Mouse (Mus musculus) embryo, embryonic 9.5 days (tissue): ENCODE measurements at regions not wholly inside any gene's neighbourhood (a gene's known extent, or its start where the extent isn't known, plus 50 kb on each side); places are given as distances from the start of the nearest gene placed in this dataset.
A peak's percentile ranks its signal among the peaks of the same experiment; 100 is the strongest.

ENCODE experiments used
- DNase-seq: peaks from one replicate; pipeline ENCODE4 v3.0.0-alpha.2; 2017; ENCODE audit errors: extremely low spot score

- DNase-seq: no peak
Observed at GRCm38 (mm10) chr6:98613030-98613429, 270.5 kb upstream of the Gm765 start.

- no peak for DNase-seq
Observed at GRCm38 (mm10) chr6:98609133-98609532, 266.6 kb upstream of the Gm765 start.

- DNase-seq: no peak
Observed at GRCm38 (mm10) chr6:98606680-98607079, 264.1 kb upstream of the Gm765 start.

- no peak for DNase-seq
Observed at GRCm38 (mm10) chr6:98597612-98598011, 255.1 kb upstream of the Gm765 start.

DNA sequence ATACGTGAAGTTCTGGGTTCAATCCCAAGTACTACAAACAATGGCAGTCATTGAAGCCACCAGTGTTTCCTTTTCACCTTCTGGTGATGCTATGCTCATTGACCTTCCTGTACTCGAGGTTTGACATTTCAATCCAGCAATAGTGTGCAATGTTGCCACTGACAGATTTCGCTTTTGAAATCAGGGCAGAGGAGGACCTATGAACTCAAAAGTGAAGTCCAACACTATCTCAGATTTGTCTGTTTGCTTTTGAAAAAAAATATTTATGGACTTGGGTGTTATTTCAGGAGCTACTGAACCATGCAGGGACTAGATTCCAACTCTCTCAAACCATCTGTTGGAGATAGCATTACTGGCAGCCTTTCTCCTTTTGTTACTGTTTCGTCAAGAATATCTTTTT lies 248.4 kb upstream of the Gm765 start:
- no peak for DNase-seq

DNA sequence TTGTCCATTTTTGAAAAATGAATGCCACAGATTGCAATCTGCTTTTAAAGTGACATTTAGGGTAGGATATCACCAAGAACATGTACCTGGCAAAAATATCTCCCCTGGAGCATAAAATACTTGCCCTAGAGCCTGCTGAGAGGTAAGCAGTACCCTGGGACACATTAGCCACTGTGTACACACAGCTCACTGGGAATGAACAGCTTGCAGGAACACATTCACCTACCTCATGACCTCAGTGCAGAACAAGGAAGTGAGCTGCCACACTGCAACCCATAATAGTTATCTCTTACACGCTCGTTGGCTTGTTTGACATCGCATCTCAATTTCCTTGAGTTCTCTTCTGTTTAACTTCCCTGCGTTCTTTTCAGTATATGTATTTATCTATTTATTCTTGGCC lies 246.4 kb upstream of the Gm765 start:
- no peak for DNase-seq

GRCm38 (mm10) chr6:98584541-98584940 lies 242.0 kb upstream of the Gm765 start:
- DNase-seq: no peak

- peak; percentile 3 for DNase-seq
Observed at GRCm38 (mm10) chr6:98582826-98583225, 240.3 kb upstream of the Gm765 start.

GRCm38 (mm10) chr6:98575227-98575626 lies 232.7 kb upstream of the Gm765 start:
- no peak for DNase-seq

- DNase-seq: no peak
Observed at GRCm38 (mm10) chr6:98555702-98556101, 213.1 kb upstream of the Gm765 start.

DNA sequence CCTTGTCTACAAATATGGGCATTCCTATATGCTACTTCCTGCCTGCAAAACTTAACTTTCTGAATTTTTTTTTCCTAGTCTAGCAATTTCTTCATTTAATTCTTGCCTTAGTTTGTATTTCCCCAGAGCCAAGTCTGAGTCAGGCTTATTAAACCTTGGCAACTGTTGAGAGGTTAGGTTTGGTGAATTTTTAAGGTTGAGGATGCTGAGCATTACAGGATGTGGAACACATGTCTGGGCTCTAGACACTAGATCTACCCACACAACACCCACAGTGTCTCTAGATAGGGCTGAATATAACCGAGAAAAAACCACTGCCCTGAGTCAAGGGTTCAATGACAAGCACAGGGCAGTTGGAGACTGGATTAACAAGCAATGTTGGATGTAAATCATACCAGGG lies 211.4 kb upstream of the Gm765 start:
- no peak for DNase-seq

DNA sequence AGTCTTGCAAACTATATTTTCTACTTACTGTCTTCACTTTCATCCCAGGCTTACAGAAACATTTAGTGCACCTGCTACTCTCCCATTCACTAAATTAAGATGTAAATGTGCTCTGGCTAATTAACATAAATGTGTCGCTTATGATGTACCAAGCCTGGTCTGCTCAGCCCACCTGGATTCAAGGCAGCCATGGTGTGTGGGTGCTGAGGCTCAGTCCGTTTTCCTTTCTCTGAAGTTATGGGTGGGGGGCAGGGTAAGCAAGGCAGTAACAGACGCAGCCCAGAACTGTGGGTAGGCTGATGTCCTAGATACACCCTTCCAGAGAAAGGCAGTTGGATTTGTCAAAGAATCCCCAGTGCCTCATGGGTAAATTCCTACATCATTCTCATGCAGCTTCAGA lies 209.2 kb upstream of the Gm765 start:
- DNase-seq: no peak

GRCm38 (mm10) chr6:98526882-98527440 lies 184.4 kb upstream of the Gm765 start:
- no peak for DNase-seq

- peak; percentile 67 for DNase-seq
Observed at GRCm38 (mm10) chr6:98525286-98525685, 182.7 kb upstream of the Gm765 start.

- DNase-seq: no peak
Observed at GRCm38 (mm10) chr6:98524659-98525058, 182.1 kb upstream of the Gm765 start.

- no peak for DNase-seq
Observed at GRCm38 (mm10) chr6:98521526-98521925, 179.0 kb upstream of the Gm765 start.

DNA sequence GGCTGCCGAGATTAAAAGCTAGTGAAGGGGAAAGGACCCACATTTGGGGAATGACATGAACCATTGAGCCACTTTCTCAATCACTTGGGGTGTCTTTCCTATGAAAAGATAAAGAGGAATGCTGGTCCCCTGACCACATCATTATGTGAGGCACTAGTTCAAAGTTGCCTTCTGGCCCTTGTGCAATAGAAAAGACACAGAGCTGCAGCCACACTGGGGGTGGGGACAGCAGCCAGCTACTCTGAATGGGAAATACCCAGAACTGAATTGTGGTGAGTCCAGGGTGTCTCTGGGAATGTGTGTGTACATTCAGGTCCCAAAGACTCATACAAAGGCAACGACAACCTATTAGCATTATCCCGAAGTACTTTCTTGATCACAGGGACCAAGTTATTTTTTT lies 172.3 kb upstream of the Gm765 start:
- no peak for DNase-seq

- no peak for DNase-seq
Observed at GRCm38 (mm10) chr6:98514376-98514775, 171.8 kb upstream of the Gm765 start.

- DNase-seq: no peak
Observed at GRCm38 (mm10) chr6:98513217-98513616, 170.7 kb upstream of the Gm765 start.

- DNase-seq: no peak
Observed at GRCm38 (mm10) chr6:98502726-98503125, 160.2 kb upstream of the Gm765 start.

GRCm38 (mm10) chr6:98499721-98500120 lies 157.2 kb upstream of the Gm765 start:
- no peak for DNase-seq

DNA sequence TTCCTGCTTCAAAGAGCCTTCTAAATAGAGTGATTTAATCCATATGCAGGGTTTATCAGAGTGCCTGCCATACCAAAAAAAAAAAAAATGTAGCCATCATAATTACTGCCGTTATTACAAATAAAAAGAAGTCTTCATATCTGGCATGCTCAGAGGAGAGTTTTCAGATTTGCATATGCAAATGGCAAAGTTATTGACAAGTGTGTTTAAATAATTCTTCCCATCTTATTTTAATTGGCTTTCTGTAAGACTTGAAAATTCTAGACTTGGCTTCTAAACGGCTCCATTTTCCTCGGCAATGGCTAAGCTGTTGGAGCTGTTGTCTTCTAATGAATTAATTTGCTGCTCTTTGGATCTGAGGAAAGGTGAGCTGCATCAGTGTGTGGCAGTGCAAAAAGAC lies 144.1 kb upstream of the Gm765 start:
- no peak for DNase-seq

DNA sequence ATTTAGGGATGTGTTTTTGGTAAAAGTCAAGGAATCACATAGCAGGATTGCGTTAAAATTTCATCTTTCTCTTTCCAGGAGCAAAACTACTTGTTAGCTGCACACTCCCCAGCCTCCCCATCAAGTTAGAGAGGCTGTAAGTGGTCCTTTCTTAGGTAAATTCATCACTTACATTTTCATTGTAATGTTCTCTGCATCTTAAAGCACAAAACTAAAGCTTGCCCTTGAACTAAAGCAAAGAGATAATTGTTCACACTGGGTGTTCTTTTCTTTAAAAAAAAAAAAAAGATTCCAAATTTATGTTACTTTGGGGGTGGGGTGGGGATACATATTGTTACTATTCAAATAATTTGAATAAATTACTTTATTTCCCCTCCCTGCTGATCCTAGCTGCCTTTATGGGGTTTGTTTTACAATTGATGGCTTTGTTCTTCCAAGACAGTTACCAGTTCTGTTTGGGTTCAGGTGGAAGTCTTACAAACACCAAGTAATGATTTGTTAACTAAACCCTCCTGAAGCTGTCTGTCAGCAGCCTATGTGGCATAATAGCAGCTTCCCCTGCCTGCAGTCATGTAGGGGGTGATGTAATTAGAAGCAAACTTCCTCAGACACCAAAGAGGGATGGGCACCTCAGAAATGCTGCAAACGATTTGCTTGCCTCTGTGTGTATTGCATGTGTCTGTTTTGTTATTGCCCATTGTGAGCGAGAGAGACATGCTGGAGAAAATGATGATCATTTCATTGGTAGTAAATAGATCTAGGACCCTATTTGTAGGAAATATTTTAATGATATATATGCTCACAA lies 141.0 kb upstream of the Gm765 start:
- DNase-seq: no peak

DNA sequence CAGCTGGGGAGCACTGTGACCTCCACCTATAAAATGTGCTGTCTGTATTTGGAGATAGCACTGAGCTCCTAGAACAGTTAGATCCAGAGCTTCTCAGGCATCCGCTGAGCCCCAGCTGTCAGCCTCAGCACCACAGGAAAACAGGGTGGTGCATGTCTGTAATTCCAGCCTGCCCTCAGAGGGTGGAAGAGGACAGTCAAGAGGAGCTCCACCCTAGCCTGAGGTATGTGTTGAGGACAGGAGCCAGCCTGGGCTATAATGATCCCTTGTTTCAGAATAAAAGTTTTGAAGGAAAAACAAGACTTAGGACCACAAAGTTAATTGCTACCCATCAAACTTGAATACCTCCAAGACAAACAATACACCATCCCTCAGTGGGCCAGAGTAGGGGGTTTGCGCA lies 139.8 kb upstream of the Gm765 start:
- no peak for DNase-seq
